Mouse (Mus musculus) heart, adult 18-20 months (tissue): ENCODE data around the gene Pop5. TPM values are rescaled to one million over a fixed set of nuclear protein-coding genes. Genes with fewer than 3 reads are reported as not detected.

Experiments
- total RNA-seq, 2 experiments: library from RNA; stranded (reverse); gene quantifications; 2 replicates each; pipeline ENCODE4 v1.2.3; 2021

Pop5 gene
- total RNA-seq, 2 experiments from 2014 or later = 35.6 to 37.4 TPM

Other genes with a start within 250 kb of the Pop5 start
- gene Sppl3, start 224.7 kb upstream of the Pop5 start, total RNA-seq = 10 to 100 TPM; 30.1 to 32.2 TPM
- not detected for gene Gm10401, start 137.5 kb upstream of the Pop5 start, total RNA-seq
- gene Acads, start 116.5 kb upstream of the Pop5 start, total RNA-seq = 100 to 1,000 TPM; 230 to 252 TPM
- 10 to 100 TPM; 19.3 to 20.2 TPM for gene Unc119b, start 100.9 kb upstream of the Pop5 start, total RNA-seq
- 10 to 100 TPM; 81.5 to 82.4 TPM for gene Mlec, start 77.7 kb upstream of the Pop5 start, total RNA-seq
- gene Cabp1, start 41.5 kb upstream of the Pop5 start, total RNA-seq = 1 to 10 TPM; 1.8 to 2.0 TPM
- 100 to 1,000 TPM; 373 to 434 TPM for gene Rnf10, start 37.1 kb downstream of the Pop5 start, total RNA-seq
- 100 to 1,000 TPM; 150 to 174 TPM for gene Coq5, start 43.8 kb downstream of the Pop5 start, total RNA-seq
- 10 to 100 TPM; 95.3 to 98.8 TPM for gene Dynll1, start 65.2 kb downstream of the Pop5 start, total RNA-seq
- 10 to 100 TPM; 18.2 to 19.2 TPM for gene Srsf9, start 91.3 kb downstream of the Pop5 start, total RNA-seq
- gene Gatc, start 105.3 kb downstream of the Pop5 start, total RNA-seq = 10 to 100 TPM; 17.2 to 18.0 TPM
- gene Triap1, start 105.4 kb downstream of the Pop5 start, total RNA-seq = 10 to 100 TPM; 26.9 to 28.4 TPM
- 100 to 1,000 TPM; 273 to 280 TPM for gene Cox6a1, start 113.1 kb downstream of the Pop5 start, total RNA-seq
- under 1 TPM; 0.40 to 0.67 TPM for gene Msi1, start 193.8 kb downstream of the Pop5 start, total RNA-seq
- not detected for gene Pla2g1b, start 230.4 kb downstream of the Pop5 start, total RNA-seq
- 10 to 100 TPM; 13.6 to 19.5 TPM for gene Sirt4, start 248.9 kb downstream of the Pop5 start, total RNA-seq